Mouse (Mus musculus) ovary, postnatal 36 days (tissue): ENCODE results near the gene Olfr46.
"Not testable (repeated sequence)": the region's sequence is repeated elsewhere in the genome, so short reads cannot be mapped to it uniquely, and the experiment has no call there.

Source experiments
- DNase-seq: peaks from one replicate; pipeline ENCODE4 v3.0.0; 2022; ENCODE audit warnings: low spot score, mixed read lengths

Gene Olfr46

DNA sequence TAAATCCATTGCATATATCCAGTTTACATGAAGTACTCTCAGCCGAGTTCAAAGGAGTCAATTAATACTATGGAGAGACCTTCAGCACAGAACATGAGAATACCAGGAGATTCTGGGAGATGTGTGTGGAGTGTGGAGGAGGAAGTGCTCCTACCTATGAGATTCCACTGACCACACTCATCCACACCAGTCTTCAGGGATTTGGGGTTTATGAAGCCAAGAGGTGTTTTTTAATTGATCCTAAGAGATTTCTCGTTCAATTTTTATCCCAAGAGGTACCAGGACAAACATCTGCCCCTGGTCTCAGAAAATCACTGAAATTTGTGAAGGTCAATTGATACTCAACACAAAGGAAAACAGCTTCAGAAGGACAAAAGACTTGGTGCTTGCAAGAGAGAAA, at the start of gene Olfr46:
Gene Olfr46, plus strand, starts transcription at position 301 of the 400 bp plus-strand sequence.
- DNase-seq, result not testable (repeated sequence)

DNA sequence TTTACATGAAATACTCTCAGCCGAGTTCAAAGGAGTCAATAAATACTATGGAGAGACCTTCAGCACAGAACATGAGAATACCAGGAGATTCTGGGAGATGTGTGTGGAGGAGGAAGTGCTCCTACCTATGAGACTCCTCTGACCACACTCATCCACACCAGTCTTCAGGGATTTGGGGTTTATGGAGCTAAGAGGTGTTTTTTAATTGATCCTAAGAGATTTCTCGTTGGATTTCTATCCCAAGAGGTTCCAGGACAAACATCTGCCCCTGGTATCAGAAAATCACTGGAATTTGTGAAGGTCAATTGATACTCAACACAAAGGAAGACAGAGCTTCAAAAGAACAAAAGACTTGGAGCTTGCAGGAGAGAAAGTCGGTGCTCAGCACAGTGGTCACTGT, 33.5 kb upstream of the Olfr46 start, which contains the start of gene Olfr538:
Gene Olfr538, plus strand, starts transcription at position 301 of the 400 bp plus-strand sequence.
- no peak for DNase-seq

DNA sequence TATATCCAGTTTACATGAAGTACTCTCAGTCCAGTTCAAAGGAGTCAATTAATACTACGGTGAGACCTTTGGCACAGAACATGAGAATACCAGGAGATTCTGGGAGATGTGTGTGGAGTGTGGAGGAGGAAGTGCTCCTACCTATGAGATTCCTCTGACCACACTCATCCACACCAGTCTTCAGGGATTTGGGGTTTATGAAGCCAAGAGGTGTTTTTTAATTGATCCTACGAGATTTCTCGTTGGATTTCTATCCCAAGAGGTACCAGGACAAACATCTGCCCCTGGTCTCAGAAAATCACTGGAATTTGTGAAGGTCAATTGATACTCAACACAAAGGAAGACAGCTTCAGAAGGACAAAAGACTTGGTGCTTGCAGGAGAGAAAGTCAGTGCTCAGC, 27.6 kb downstream of the Olfr46 start, which contains the start of gene Olfr61:
Gene Olfr61, plus strand, starts transcription at position 301 of the 400 bp plus-strand sequence.
- DNase-seq, result not testable (repeated sequence)

GRCm38 (mm10) chr7:140630559-140630958, 29.5 kb downstream of the Olfr46 start:
- DNase-seq, result no peak

GRCm38 (mm10) chr7:140646152-140646551, 45.1 kb downstream of the Olfr46 start, which contains the start of gene Olfr53:
Olfr53 (plus strand) TSS chr7:140646452.
- no peak for DNase-seq

DNA sequence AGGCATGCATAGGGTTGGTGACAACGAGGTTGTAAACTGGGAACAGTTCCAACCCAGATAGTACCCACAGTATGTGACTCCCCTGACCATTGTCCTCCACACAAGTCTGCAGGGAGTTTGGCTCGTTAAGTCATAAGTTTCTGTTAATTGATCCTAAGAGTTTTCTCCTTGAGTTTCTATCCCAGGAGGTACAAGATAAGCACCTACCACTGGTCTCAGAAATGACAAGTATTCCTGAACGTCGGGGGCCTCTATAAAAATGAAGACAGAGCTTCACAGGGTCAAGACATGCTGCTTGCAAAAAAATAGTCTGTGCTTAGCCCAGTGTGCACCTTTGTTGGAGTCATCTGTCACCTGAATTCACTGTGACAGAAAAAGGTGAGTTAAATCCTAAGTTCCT, 58.6 kb downstream of the Olfr46 start, which contains the start of gene Olfr539:
Gene Olfr539, plus strand, starts transcription at position 301 of the 400 bp plus-strand sequence.
- no peak for DNase-seq
